Comparison of ENCODE assay signal across 8 mouse cellular contexts in genomic region chr3:89226900-89227299, GRCm38 (mm10). TPM values are rescaled to one million over a fixed set of nuclear protein-coding genes. Genes with fewer than 3 reads are reported as not detected.
DNase-seq lines count a peak whose midpoint lies in the region; ATAC-seq and TF ChIP-seq lines count a peak whose summit lies in the region.

Gene Mtx1 (minus strand): TSS chr3:89227088.

- DNase-seq in spleen, adult 2 months (ENCODE audit: low read depth in 1 of 2, low spot score in 2 of 2) = no peak
- DNase-seq in spleen, postnatal 10 days (ENCODE audit: low spot score in 2 of 2) = no peak
- DNase-seq in left cerebral cortex, postnatal 36 days (ENCODE audit: low spot score in 2 of 2) = no peak
- DNase-seq in cerebellum, adult 9-10 months = no peak
- DNase-seq in kidney, postnatal 14 days = no peak

- no peak for TF ChIP-seq POLR2A in spleen, adult 2 months (IDR thresholded peaks at IDR 0.05; ENCODE audit: low read depth, low read length)

- ATAC-seq in embryonic facial prominence, embryonic 12.5 days (ENCODE audit: insufficient number of reproducible peaks, insufficient read depth, low FRiP score, low TSS enrichment) = peak; percentile 0; the same call in 1 of the 2 replicates
- ATAC-seq in heart, embryonic 16.5 days (replicated peaks; ENCODE audit: extremely low read depth, insufficient read depth, low FRiP score) = no peak
- peak; percentile 6; the same call in 1 of the 2 replicates for ATAC-seq in neural tube, embryonic 13.5 days (ENCODE audit: low read depth)

- no peaks in the 10 kb centered on the region for H3K9me3 ChIP-seq in embryonic facial prominence, embryonic 12.5 days
- no peaks in the 10 kb centered on the region for H3K9me3 ChIP-seq in heart, embryonic 16.5 days (replicated peaks; ENCODE audit: control insufficient read depth, low read length)
- no peaks in the 10 kb centered on the region for H3K9me3 ChIP-seq in neural tube, embryonic 13.5 days

- WGBS in spleen, adult 2 months = 16% methylated on average over 21 of the region's 21 CpGs
- 3% methylated on average over 21 of the region's 21 CpGs for WGBS in embryonic facial prominence, embryonic 12.5 days
- 10% methylated on average over 21 of the region's 21 CpGs for WGBS in heart, embryonic 16.5 days
- WGBS in neural tube, embryonic 13.5 days = under 1% methylated on average over 21 of the region's 21 CpGs

- no peak within 1 kb of the TSS for H3K27ac ChIP-seq in spleen, adult 2 months (ENCODE audit: insufficient read depth, low read length)
- peak within 1 kb of the TSS; percentile 80 for H3K27ac ChIP-seq in embryonic facial prominence, embryonic 12.5 days
- 0 out of 2 replicates have a peak within 1 kb of the TSS, but pooled peaks have one; percentile 20 for H3K27ac ChIP-seq in heart, embryonic 16.5 days (ENCODE audit: low read length)
- H3K27ac ChIP-seq in neural tube, embryonic 13.5 days (replicated peaks) = peak within 1 kb of the TSS; percentile 92

- H3K4me1 ChIP-seq in spleen, adult 2 months (ENCODE audit: control insufficient read depth, insufficient read depth, insufficient read length) = peaks cover 14% of the 10 kb centered on the region; the same call in 1 of the 2 replicates
- peaks cover 29% of the 10 kb centered on the region for H3K4me1 ChIP-seq in embryonic facial prominence, embryonic 12.5 days
- H3K4me1 ChIP-seq in heart, embryonic 16.5 days (ENCODE audit: control insufficient read depth, insufficient read depth, low read length) = peaks cover 12% of the 10 kb centered on the region
- H3K4me1 ChIP-seq in neural tube, embryonic 13.5 days (replicated peaks) = peaks cover 64% of the 10 kb centered on the region

- H3K4me2 ChIP-seq in embryonic facial prominence, embryonic 12.5 days (replicated peaks) = peak within 1 kb of the TSS; percentile 95
- H3K4me2 ChIP-seq in heart, embryonic 16.5 days (ENCODE audit: low read depth, low read length) = peak within 1 kb of the TSS; percentile 76
- H3K4me2 ChIP-seq in neural tube, embryonic 13.5 days = peak within 1 kb of the TSS; percentile 79

- peak within 1 kb of the TSS; percentile 35; the same call in 1 of the 2 replicates for H3K4me3 ChIP-seq in spleen, adult 2 months (ENCODE audit: extremely low read depth, insufficient read depth, insufficient read length)
- peak within 1 kb of the TSS; percentile 46 for H3K4me3 ChIP-seq in embryonic facial prominence, embryonic 12.5 days
- peak within 1 kb of the TSS; percentile 61 for H3K4me3 ChIP-seq in heart, embryonic 16.5 days (ENCODE audit: low read length)
- peak within 1 kb of the TSS; percentile 50 for H3K4me3 ChIP-seq in neural tube, embryonic 13.5 days

- intact Hi-C loops in left cerebral cortex, postnatal 36 days (cut with DNase I) = no loop called here

- peaks cover 8% of the 10 kb centered on the region; the same call in 1 of the 2 replicates for H3K27me3 ChIP-seq in spleen, adult 2 months (ENCODE audit: control insufficient read depth, insufficient read depth, low read length)
- H3K27me3 ChIP-seq in embryonic facial prominence, embryonic 12.5 days = peaks cover 19% of the 10 kb centered on the region; the same call in 1 of the 2 replicates
- H3K27me3 ChIP-seq in heart, embryonic 16.5 days (ENCODE audit: control insufficient read depth, insufficient read depth, low read length) = peaks cover 16% of the 10 kb centered on the region; the same call in 1 of the 2 replicates
- no peaks in the 10 kb centered on the region for H3K27me3 ChIP-seq in neural tube, embryonic 13.5 days

- no peaks in the 10 kb centered on the region for H3K36me3 ChIP-seq in spleen, adult 2 months (ENCODE audit: control insufficient read depth, insufficient read depth, low read length)
- H3K36me3 ChIP-seq in embryonic facial prominence, embryonic 12.5 days = peaks cover 10% of the 10 kb centered on the region
- no peaks in the 10 kb centered on the region for H3K36me3 ChIP-seq in heart, embryonic 16.5 days (ENCODE audit: control insufficient read depth, insufficient read depth)
- peaks cover 12% of the 10 kb centered on the region for H3K36me3 ChIP-seq in neural tube, embryonic 13.5 days

- TF ChIP-seq CTCF in spleen, adult 2 months (IDR thresholded peaks at IDR 0.05; ENCODE audit: extremely low read depth, insufficient read depth, insufficient read length, insufficient replicate concordance) = no peak

- H3K9ac ChIP-seq in embryonic facial prominence, embryonic 12.5 days = peak within 1 kb of the TSS; percentile 72
- peak within 1 kb of the TSS; percentile 58 for H3K9ac ChIP-seq in heart, embryonic 16.5 days (ENCODE audit: low read length)
- peak within 1 kb of the TSS; percentile 79 for H3K9ac ChIP-seq in neural tube, embryonic 13.5 days

RNA-seq across cellular contexts. Expression of gene Mtx1, which starts in this region (rescaled TPM):
- polyA plus RNA-seq in spleen, adult 2 months (2012; rRNA removed) = 99.4 and 124 TPM in 2 replicates
- 208 and 211 TPM in 2 replicates for polyA plus RNA-seq in embryonic facial prominence, embryonic 12.5 days (2016; fragmentation: Nextera tagmentation; extraction: Ambion mirVana)
- 120 and 127 TPM in 2 replicates for polyA plus RNA-seq in heart, embryonic 16.5 days (2015; fragmentation: Nextera tagmentation; extraction: Ambion mirVana)
- 10 to 100 TPM; 90.6 to 93.8 TPM for total RNA-seq in left cerebral cortex, postnatal 36 days (2021)
- 157 and 170 TPM in 2 replicates for polyA plus RNA-seq in neural tube, embryonic 13.5 days (2015; fragmentation: Nextera tagmentation; extraction: Ambion mirVana)
